Comparison of ENCODE assay signal across 13 mouse cellular contexts in the genomic region with DNA sequence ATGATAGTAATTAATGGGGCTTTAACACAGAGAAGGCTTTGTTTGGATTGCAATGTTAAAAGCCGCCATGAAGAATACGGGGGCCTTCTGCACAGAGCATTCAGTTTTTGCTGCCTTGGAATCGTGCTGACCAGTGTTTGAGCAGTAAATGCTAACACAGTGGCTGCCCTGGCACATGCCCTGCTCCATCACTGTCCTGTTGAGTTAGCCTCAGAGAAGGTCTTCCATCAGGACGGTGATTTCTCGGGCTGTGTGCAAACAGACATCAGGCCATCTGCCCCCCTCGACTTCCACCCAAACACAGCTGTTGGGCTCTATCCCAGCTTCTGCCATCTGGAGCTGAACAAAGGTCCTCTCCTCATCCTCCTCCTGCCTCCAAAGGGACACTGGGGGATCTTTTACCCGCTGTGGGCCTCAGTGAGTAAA.
A peak's percentile ranks its signal among the peaks of the same experiment; 100 is the strongest.
DNase-seq lines count a peak whose midpoint lies in the region; ATAC-seq and TF ChIP-seq lines count a peak whose summit lies in the region.
"Had no signal": no experiment of that assay in that cellular context is flagged by ENCODE, and none has a peak within 500 bp of the region (broad histone marks: within the 10 kb centered on the region; RNA-seq: fewer than 3 reads in every experiment).

No protein-coding gene starts in this region.

- H3K4me1 ChIP-seq in midbrain, postnatal 0 days (ENCODE audit: insufficient read depth, low read length) = no peaks in the 10 kb centered on the region
- H3K4me1 ChIP-seq in midbrain, embryonic 15.5 days = no peaks in the 10 kb centered on the region
- peaks cover 10% of the 10 kb centered on the region for H3K4me1 ChIP-seq in forebrain, embryonic 13.5 days
- 0 out of 2 replicates have a peak, but pooled peaks cover 3% of the 10 kb centered on the region for H3K4me1 ChIP-seq in hindbrain, postnatal 0 days (ENCODE audit: insufficient read depth, low read length)
- H3K4me1 ChIP-seq in heart, embryonic 12.5 days (replicated peaks) = no peaks in the 10 kb centered on the region
- H3K4me1 ChIP-seq: liver, embryonic 13.5 days had no signal

- no peak for TF ChIP-seq CTCF in midbrain, postnatal 0 days (IDR thresholded peaks at IDR 0.05)
- no peak for TF ChIP-seq CTCF in hindbrain, postnatal 0 days (IDR thresholded peaks at IDR 0.05; ENCODE audit: low read depth)

- H3K4me3 ChIP-seq in midbrain, postnatal 0 days (ENCODE audit: low read depth, low read length) = no peak overlapping the region
- no peak overlapping the region for H3K4me3 ChIP-seq in midbrain, embryonic 15.5 days
- H3K4me3 ChIP-seq in forebrain, embryonic 13.5 days = no peak overlapping the region
- no peak overlapping the region for H3K4me3 ChIP-seq in hindbrain, postnatal 0 days (ENCODE audit: low read length)
- H3K4me3 ChIP-seq in heart, embryonic 12.5 days = no peak overlapping the region
- H3K4me3 ChIP-seq: liver, embryonic 13.5 days had no signal

- no peak overlapping the region for H3K27ac ChIP-seq in midbrain, postnatal 0 days (ENCODE audit: low read depth, low read length)
- H3K27ac ChIP-seq in midbrain, embryonic 15.5 days = no peak overlapping the region
- peak overlapping the region; percentile 32; the same call in 1 of the 2 replicates for H3K27ac ChIP-seq in forebrain, embryonic 13.5 days
- H3K27ac ChIP-seq in hindbrain, postnatal 0 days = no peak overlapping the region
- no peak overlapping the region for H3K27ac ChIP-seq in heart, embryonic 12.5 days (ENCODE audit: poor library complexity, severe bottlenecking)
- H3K27ac ChIP-seq: liver, embryonic 13.5 days had no signal

- H3K9ac ChIP-seq in midbrain, postnatal 0 days (replicated peaks; ENCODE audit: low read length, poor library complexity, severe bottlenecking) = no peak overlapping the region
- H3K9ac ChIP-seq in midbrain, embryonic 15.5 days = no peak overlapping the region
- no peak overlapping the region for H3K9ac ChIP-seq in forebrain, embryonic 13.5 days
- no peak overlapping the region for H3K9ac ChIP-seq in hindbrain, postnatal 0 days (replicated peaks; ENCODE audit: low read length)
- no peak overlapping the region for H3K9ac ChIP-seq in heart, embryonic 12.5 days
- H3K9ac ChIP-seq: liver, embryonic 13.5 days had no signal

- no peak overlapping the region for H3K4me2 ChIP-seq in midbrain, postnatal 0 days (ENCODE audit: low read depth, low read length, poor library complexity, severe bottlenecking)
- no peak overlapping the region for H3K4me2 ChIP-seq in midbrain, embryonic 15.5 days
- no peak overlapping the region for H3K4me2 ChIP-seq in forebrain, embryonic 13.5 days
- H3K4me2 ChIP-seq in hindbrain, postnatal 0 days (ENCODE audit: low read depth, low read length) = no peak overlapping the region
- H3K4me2 ChIP-seq in heart, embryonic 12.5 days = no peak overlapping the region
- H3K4me2 ChIP-seq: liver, embryonic 13.5 days had no signal

- WGBS in midbrain, postnatal 0 days = 61% methylated on average over 7 of the region's 7 CpGs
- WGBS in midbrain, embryonic 15.5 days = 49% methylated on average over 7 of the region's 7 CpGs
- WGBS in forebrain, embryonic 13.5 days = 22% methylated on average over 7 of the region's 7 CpGs
- 29% methylated on average over 7 of the region's 7 CpGs for WGBS in hindbrain, postnatal 0 days
- 76% methylated on average over 7 of the region's 7 CpGs for WGBS in heart, embryonic 12.5 days

- no peaks in the 10 kb centered on the region for H3K9me3 ChIP-seq in midbrain, postnatal 0 days (ENCODE audit: low read length)
- no peaks in the 10 kb centered on the region for H3K9me3 ChIP-seq in midbrain, embryonic 15.5 days
- no peaks in the 10 kb centered on the region for H3K9me3 ChIP-seq in forebrain, embryonic 13.5 days (replicated peaks)
- H3K9me3 ChIP-seq in hindbrain, postnatal 0 days (ENCODE audit: low read length) = no peaks in the 10 kb centered on the region
- no peaks in the 10 kb centered on the region for H3K9me3 ChIP-seq in heart, embryonic 12.5 days (replicated peaks)
- H3K9me3 ChIP-seq: liver, embryonic 13.5 days had no signal

- H3K27me3 ChIP-seq in midbrain, postnatal 0 days (ENCODE audit: insufficient read depth, low read length) = no peaks in the 10 kb centered on the region
- H3K27me3 ChIP-seq in midbrain, embryonic 15.5 days (replicated peaks) = no peaks in the 10 kb centered on the region
- H3K27me3 ChIP-seq in forebrain, embryonic 13.5 days = no peaks in the 10 kb centered on the region
- H3K27me3 ChIP-seq in hindbrain, postnatal 0 days (ENCODE audit: insufficient read depth, low read length) = no peaks in the 10 kb centered on the region
- no peaks in the 10 kb centered on the region for H3K27me3 ChIP-seq in heart, embryonic 12.5 days (replicated peaks)
- H3K27me3 ChIP-seq: liver, embryonic 13.5 days had no signal

- 0 out of 2 replicates have a peak, but pooled peaks have one; percentile 54 for ATAC-seq in midbrain, postnatal 0 days (ENCODE audit: low FRiP score)
- no peak for ATAC-seq in midbrain, embryonic 15.5 days (replicated peaks)
- ATAC-seq in forebrain, embryonic 13.5 days = peak; percentile 84
- peak; percentile 72 for ATAC-seq in hindbrain, postnatal 0 days
- ATAC-seq in inflammation-experienced regulatory T-cells, adult 6 months = no peak
- ATAC-seq in heart, embryonic 12.5 days (ENCODE audit: insufficient number of reproducible peaks, low FRiP score) = no peak
- ATAC-seq: CD4-positive, CD25-positive, alpha-beta regulatory T cell, adult 4 months had no signal

- DNase-seq in midbrain, postnatal 0 days (ENCODE audit: low spot score) = peak; percentile 48
- peak; percentile 48 for DNase-seq in hindbrain, postnatal 0 days (ENCODE audit: low spot score)
- DNase-seq in gastrocnemius, postnatal 4 days (ENCODE audit: low spot score in 2 of 2) = no peak
- DNase-seq: heart, adult 18-20 months; kidney, postnatal 36 days; liver, embryonic 13.5 days; right cerebral cortex, adult 18-20 months; thymus, postnatal 14 days had no signal

- H3K36me3 ChIP-seq in midbrain, postnatal 0 days (ENCODE audit: insufficient read depth, low read length) = no peaks in the 10 kb centered on the region
- H3K36me3 ChIP-seq in midbrain, embryonic 15.5 days (replicated peaks) = no peaks in the 10 kb centered on the region
- no peaks in the 10 kb centered on the region for H3K36me3 ChIP-seq in forebrain, embryonic 13.5 days (ENCODE audit: poor library complexity, severe bottlenecking)
- no peaks in the 10 kb centered on the region for H3K36me3 ChIP-seq in hindbrain, postnatal 0 days (ENCODE audit: insufficient read depth, low read length)
- H3K36me3 ChIP-seq in heart, embryonic 12.5 days = no peaks in the 10 kb centered on the region
- H3K36me3 ChIP-seq: liver, embryonic 13.5 days had no signal

Comparison
In these comparisons a context has a peak if more than half of its experiments do, and no peak if none do; other contexts are left out.
1. ATAC-seq: peak in midbrain, postnatal 0 days (single experiment), forebrain, embryonic 13.5 days (single experiment) and hindbrain, postnatal 0 days (single experiment); none in midbrain, embryonic 15.5 days (single experiment), inflammation-experienced regulatory T-cells, adult 6 months (single experiment) and heart, embryonic 12.5 days (single experiment).
2. DNase-seq: peak in midbrain, postnatal 0 days (single experiment) and hindbrain, postnatal 0 days (single experiment); none in gastrocnemius, postnatal 4 days (0 of 2).